Mouse (Mus musculus): ENCODE results near the gene Ocrl.

DNA sequence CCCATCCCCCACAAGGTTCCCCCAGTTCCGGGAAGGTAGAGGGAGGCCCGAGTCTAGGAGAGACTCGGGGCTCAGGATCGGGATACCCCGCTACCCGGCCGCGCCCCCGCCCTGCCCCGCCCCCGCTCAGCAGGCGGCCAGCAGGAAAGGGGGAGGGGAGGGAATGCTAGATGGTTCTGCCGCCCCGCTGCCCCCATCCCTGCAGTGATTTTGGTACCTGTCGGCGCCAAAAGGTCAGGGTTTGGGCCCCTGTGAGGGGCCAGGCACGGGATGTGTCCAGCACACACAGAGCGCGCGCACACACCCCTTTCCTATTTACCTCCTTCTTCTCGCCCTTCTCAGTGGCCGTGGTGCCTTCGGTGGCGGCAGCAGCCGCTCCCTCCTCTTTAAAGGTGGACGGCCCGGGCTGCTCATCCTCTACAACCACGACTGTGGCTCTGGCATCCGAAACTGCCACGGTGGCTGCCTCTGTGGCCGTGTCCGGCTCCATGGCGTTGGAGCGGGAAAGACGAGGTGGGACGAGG lies 20.2 kb upstream of the Ocrl start:
- TF ChIP-seq GATA1 (IDR thresholded peaks at IDR 0.05; ENCODE audit: low read length), result no peak
- TF ChIP-seq TAL1 (IDR thresholded peaks at IDR 0.05; ENCODE audit: low read length), result no peak

Measured in erythroblast, embryonic 14.5 days (primary cell).